Mouse (Mus musculus): ENCODE measurements around the gene Smo. TPM values are rescaled to one million over a fixed set of nuclear protein-coding genes. Genes with fewer than 3 reads are reported as not detected.
"Not testable (repeated sequence)": the region's sequence is repeated elsewhere in the genome, so short reads cannot be mapped to it uniquely, and the experiment has no call there.

Smo gene
- polyA plus RNA-seq, 1 experiment, result 10.4 TPM

GRCm38 (mm10) chr6:29726576-29727200, 8.6 kb upstream of the Smo start:
- DNase-seq (ENCODE audit: extremely low spot score in 1 of 2, low spot score in 1 of 2), result no peak

GRCm38 (mm10) chr6:29728035-29728434, 7.3 kb upstream of the Smo start:
- no peak for DNase-seq (ENCODE audit: extremely low spot score in 1 of 2, low spot score in 1 of 2)

GRCm38 (mm10) chr6:29729491-29729890, 5.8 kb upstream of the Smo start:
- DNase-seq (ENCODE audit: extremely low spot score in 1 of 2, low spot score in 1 of 2), result no peak

GRCm38 (mm10) chr6:29735689-29736451, 567 bp downstream of the Smo start:
- no peak for DNase-seq (ENCODE audit: extremely low spot score in 1 of 2, low spot score in 1 of 2)

GRCm38 (mm10) chr6:29736610-29737458, 1.5 kb downstream of the Smo start:
- DNase-seq (ENCODE audit: extremely low spot score in 1 of 2, low spot score in 1 of 2), result no peak

- DNase-seq (ENCODE audit: extremely low spot score in 1 of 2, low spot score in 1 of 2), result peak in 1 of 2 experiments; percentile 66
Measured at GRCm38 (mm10) chr6:29751466-29752152, 16.3 kb downstream of the Smo start.

GRCm38 (mm10) chr6:29753336-29753735, 18.0 kb downstream of the Smo start:
- DNase-seq (ENCODE audit: extremely low spot score in 1 of 2, low spot score in 1 of 2), result no peak

- DNase-seq (ENCODE audit: extremely low spot score in 1 of 2, low spot score in 1 of 2), result peak; percentile 49 to 70
Measured at GRCm38 (mm10) chr6:29756001-29756400, 20.7 kb downstream of the Smo start.

GRCm38 (mm10) chr6:29756476-29756875, 21.2 kb downstream of the Smo start:
- DNase-seq (ENCODE audit: extremely low spot score in 1 of 2, low spot score in 1 of 2), result no peak

- peak; percentile 46 to 89 for DNase-seq (ENCODE audit: extremely low spot score in 1 of 2, low spot score in 1 of 2)
Measured at GRCm38 (mm10) chr6:29758417-29758816, 23.1 kb downstream of the Smo start.

GRCm38 (mm10) chr6:29759012-29759679, 23.8 kb downstream of the Smo start:
- no peak for DNase-seq (ENCODE audit: extremely low spot score in 1 of 2, low spot score in 1 of 2)

- not testable (repeated sequence) for DNase-seq (ENCODE audit: extremely low spot score in 1 of 2, low spot score in 1 of 2)
Measured at GRCm38 (mm10) chr6:29760397-29760796, 25.1 kb downstream of the Smo start.

- no peak for DNase-seq (ENCODE audit: extremely low spot score in 1 of 2, low spot score in 1 of 2)
Measured at GRCm38 (mm10) chr6:29761282-29761681, 26.0 kb downstream of the Smo start.

GRCm38 (mm10) chr6:29762524-29762923, 27.2 kb downstream of the Smo start:
- DNase-seq (ENCODE audit: extremely low spot score in 1 of 2, low spot score in 1 of 2), result peak in 1 of 2 experiments; percentile 31

GRCm38 (mm10) chr6:29766874-29767273, 31.6 kb downstream of the Smo start:
- no peak for DNase-seq (ENCODE audit: extremely low spot score in 1 of 2, low spot score in 1 of 2)

GRCm38 (mm10) chr6:29767813-29768660, 32.7 kb downstream of the Smo start, which contains the start of gene Ahcyl2:
Ahcyl2 (plus strand) TSS chr6:29768011.
- peak; percentile 92 to 96 for DNase-seq (ENCODE audit: extremely low spot score in 1 of 2, low spot score in 1 of 2)

- peak in 1 of 2 experiments; percentile 40 for DNase-seq (ENCODE audit: extremely low spot score in 1 of 2, low spot score in 1 of 2)
Measured at GRCm38 (mm10) chr6:29768791-29769441, 33.6 kb downstream of the Smo start.

- no peak for DNase-seq (ENCODE audit: extremely low spot score in 1 of 2, low spot score in 1 of 2)
Measured at GRCm38 (mm10) chr6:29770672-29771321, 35.5 kb downstream of the Smo start.
